Mouse (Mus musculus): ENCODE results near the gene Gm3776. TPM values are rescaled to one million over a fixed set of nuclear protein-coding genes. Genes with fewer than 3 reads are reported as not detected.
"Not testable (repeated sequence)": the region's sequence is repeated elsewhere in the genome, so short reads cannot be mapped to it uniquely, and the experiment has no call there.

The Gm3776 gene
- not detected in 2 replicates for polyA plus RNA-seq (2014; fragmentation: Nextera tagmentation; extraction: Ambion mirVana)

GRCm38 (mm10) chr9:78256914-78257313, at the start of gene Gm3776:
Gene Gm3776 (plus strand): TSS chr9:78257129.
- H3K27me3 ChIP-seq (ENCODE audit: control insufficient read depth, insufficient read depth, low read length); H3K27ac ChIP-seq (ENCODE audit: low read depth, low read length); ATAC-seq (ENCODE audit: low FRiP score, low TSS enrichment); H3K9me3 ChIP-seq (ENCODE audit: control insufficient read depth, low read length); H3K4me3 ChIP-seq (ENCODE audit: low read length); H3K4me1 ChIP-seq (ENCODE audit: control insufficient read depth, insufficient read depth, low read length); H3K4me2 ChIP-seq (replicated peaks; ENCODE audit: low read depth, low read length); H3K9ac ChIP-seq (ENCODE audit: low read depth, low read length); H3K36me3 ChIP-seq (ENCODE audit: control insufficient read depth, insufficient read depth, low read length): not testable (repeated sequence)
- 67% methylated on average over 1 of the region's 3 CpGs for WGBS

- no peak for ATAC-seq (ENCODE audit: low FRiP score, low TSS enrichment)
- H3K4me3 ChIP-seq (ENCODE audit: low read length), result no peak overlapping the region
- no peaks in the 10 kb centered on the region for H3K27me3 ChIP-seq (ENCODE audit: control insufficient read depth, insufficient read depth, low read length)
- peaks cover 30% of the 10 kb centered on the region; the same call in 1 of the 2 replicates for H3K36me3 ChIP-seq (ENCODE audit: control insufficient read depth, insufficient read depth, low read length)
- H3K27ac ChIP-seq (ENCODE audit: low read depth, low read length), result no peak overlapping the region
- 52% methylated on average over 4 of the region's 4 CpGs for WGBS
- no peaks in the 10 kb centered on the region for H3K9me3 ChIP-seq (ENCODE audit: control insufficient read depth, low read length)
- H3K9ac ChIP-seq (ENCODE audit: low read depth, low read length), result no peak overlapping the region
- no peaks in the 10 kb centered on the region for H3K4me1 ChIP-seq (ENCODE audit: control insufficient read depth, insufficient read depth, low read length)
- no peak overlapping the region for H3K4me2 ChIP-seq (replicated peaks; ENCODE audit: low read depth, low read length)
These were observed 48.0 kb upstream of the Gm3776 start for GRCm38 (mm10) chr9:78208956-78209355.

GRCm38 (mm10) chr9:78210079-78210478, 46.9 kb upstream of the Gm3776 start:
- Histone ChIP-seq H3K4me2 (replicated peaks; ENCODE audit: low read depth, low read length) (no peak overlapping the region), H3K36me3 (ENCODE audit: control insufficient read depth, insufficient read depth, low read length) (peaks cover 20% of the 10 kb centered on the region; the same call in 1 of the 2 replicates), H3K9ac (ENCODE audit: low read depth, low read length) (no peak overlapping the region), H3K9me3 (ENCODE audit: control insufficient read depth, low read length) (no peaks in the 10 kb centered on the region), H3K27ac (ENCODE audit: low read depth, low read length) (no peak overlapping the region), H3K4me1 (ENCODE audit: control insufficient read depth, insufficient read depth, low read length) (no peaks in the 10 kb centered on the region), H3K4me3 (ENCODE audit: low read length) (no peak overlapping the region), H3K27me3 (ENCODE audit: control insufficient read depth, insufficient read depth, low read length) (no peaks in the 10 kb centered on the region)
- whole genome bisulfite sequencing, result 97% methylated on average over 3 of the region's 3 CpGs
- ATAC-seq (ENCODE audit: low FRiP score, low TSS enrichment), result no peak

- no peak overlapping the region for H3K9ac ChIP-seq (ENCODE audit: low read depth, low read length)
- peaks cover 14% of the 10 kb centered on the region; the same call in 1 of the 2 replicates for H3K36me3 ChIP-seq (ENCODE audit: control insufficient read depth, insufficient read depth, low read length)
- no peaks in the 10 kb centered on the region for H3K27me3 ChIP-seq (ENCODE audit: control insufficient read depth, insufficient read depth, low read length)
- 93% methylated on average over 2 of the region's 2 CpGs for WGBS
- H3K27ac ChIP-seq (ENCODE audit: low read depth, low read length), result no peak overlapping the region
- H3K4me3 ChIP-seq (ENCODE audit: low read length), result no peak overlapping the region
- H3K4me2 ChIP-seq (replicated peaks; ENCODE audit: low read depth, low read length), result no peak overlapping the region
- no peaks in the 10 kb centered on the region for H3K4me1 ChIP-seq (ENCODE audit: control insufficient read depth, insufficient read depth, low read length)
- no peak for ATAC-seq (ENCODE audit: low FRiP score, low TSS enrichment)
- no peaks in the 10 kb centered on the region for H3K9me3 ChIP-seq (ENCODE audit: control insufficient read depth, low read length)
These were observed 46.1 kb upstream of the Gm3776 start for GRCm38 (mm10) chr9:78210821-78211220.

GRCm38 (mm10) chr9:78211521-78211920, 45.4 kb upstream of the Gm3776 start:
- no peak overlapping the region for H3K4me3 ChIP-seq (ENCODE audit: low read length)
- 93% methylated on average over 3 of the region's 3 CpGs for WGBS
- no peaks in the 10 kb centered on the region for H3K9me3 ChIP-seq (ENCODE audit: control insufficient read depth, low read length)
- peaks cover 14% of the 10 kb centered on the region; the same call in 1 of the 2 replicates for H3K36me3 ChIP-seq (ENCODE audit: control insufficient read depth, insufficient read depth, low read length)
- H3K27ac ChIP-seq (ENCODE audit: low read depth, low read length), result no peak overlapping the region
- H3K4me2 ChIP-seq (replicated peaks; ENCODE audit: low read depth, low read length), result no peak overlapping the region
- no peak overlapping the region for H3K9ac ChIP-seq (ENCODE audit: low read depth, low read length)
- H3K4me1 ChIP-seq (ENCODE audit: control insufficient read depth, insufficient read depth, low read length), result no peaks in the 10 kb centered on the region
- no peaks in the 10 kb centered on the region for H3K27me3 ChIP-seq (ENCODE audit: control insufficient read depth, insufficient read depth, low read length)
- ATAC-seq (ENCODE audit: low FRiP score, low TSS enrichment), result no peak

- H3K27ac ChIP-seq (ENCODE audit: low read depth, low read length), result no peak overlapping the region
- no peak for ATAC-seq (ENCODE audit: low FRiP score, low TSS enrichment)
- 72% methylated on average over 7 of the region's 7 CpGs for WGBS
These were observed 44.4 kb upstream of the Gm3776 start for GRCm38 (mm10) chr9:78212341-78213049.

GRCm38 (mm10) chr9:78217074-78217473, 39.9 kb upstream of the Gm3776 start:
- WGBS, result 72% methylated on average over 4 of the region's 4 CpGs
- no peak for ATAC-seq (ENCODE audit: low FRiP score, low TSS enrichment)

More at GRCm38 (mm10) chr9:78212341-78213049, 44.4 kb upstream of the Gm3776 start:
- Histone ChIP-seq H3K4me1 (ENCODE audit: control insufficient read depth, insufficient read depth, low read length) (no peaks in the 10 kb centered on the region), H3K36me3 (ENCODE audit: control insufficient read depth, insufficient read depth, low read length) (peaks cover 14% of the 10 kb centered on the region; the same call in 1 of the 2 replicates), H3K9ac (ENCODE audit: low read depth, low read length) (no peak overlapping the region), H3K9me3 (ENCODE audit: control insufficient read depth, low read length) (no peaks in the 10 kb centered on the region), H3K27me3 (ENCODE audit: control insufficient read depth, insufficient read depth, low read length) (no peaks in the 10 kb centered on the region), H3K4me3 (ENCODE audit: low read length) (no peak overlapping the region), H3K4me2 (replicated peaks; ENCODE audit: low read depth, low read length) (no peak overlapping the region)

GRCm38 (mm10) chr9:78222616-78223015, 34.3 kb upstream of the Gm3776 start:
- Histone ChIP-seq H3K4me2 (replicated peaks; ENCODE audit: low read depth, low read length) (no peak overlapping the region), H3K4me3 (ENCODE audit: low read length) (no peak overlapping the region), H3K4me1 (ENCODE audit: control insufficient read depth, insufficient read depth, low read length) (no peaks in the 10 kb centered on the region), H3K27me3 (ENCODE audit: control insufficient read depth, insufficient read depth, low read length) (no peaks in the 10 kb centered on the region), H3K27ac (ENCODE audit: low read depth, low read length) (no peak overlapping the region), H3K9ac (ENCODE audit: low read depth, low read length) (no peak overlapping the region), H3K9me3 (ENCODE audit: control insufficient read depth, low read length) (no peaks in the 10 kb centered on the region), H3K36me3 (ENCODE audit: control insufficient read depth, insufficient read depth, low read length) (no peaks in the 10 kb centered on the region)
- 47% methylated on average over 8 of the region's 8 CpGs for WGBS
- no peak for ATAC-seq (ENCODE audit: low FRiP score, low TSS enrichment)

More at GRCm38 (mm10) chr9:78217074-78217473, 39.9 kb upstream of the Gm3776 start:
- Histone ChIP-seq H3K36me3 (ENCODE audit: control insufficient read depth, insufficient read depth, low read length) (no peaks in the 10 kb centered on the region), H3K4me1 (ENCODE audit: control insufficient read depth, insufficient read depth, low read length) (no peaks in the 10 kb centered on the region), H3K27me3 (ENCODE audit: control insufficient read depth, insufficient read depth, low read length) (no peaks in the 10 kb centered on the region), H3K4me2 (replicated peaks; ENCODE audit: low read depth, low read length) (no peak overlapping the region), H3K9ac (ENCODE audit: low read depth, low read length) (no peak overlapping the region), H3K9me3 (ENCODE audit: control insufficient read depth, low read length) (no peaks in the 10 kb centered on the region), H3K4me3 (ENCODE audit: low read length) (no peak overlapping the region), H3K27ac (ENCODE audit: low read depth, low read length) (no peak overlapping the region)

- H3K27me3 ChIP-seq (ENCODE audit: control insufficient read depth, insufficient read depth, low read length), result no peaks in the 10 kb centered on the region
- no peaks in the 10 kb centered on the region for H3K36me3 ChIP-seq (ENCODE audit: control insufficient read depth, insufficient read depth, low read length)
- ATAC-seq (ENCODE audit: low FRiP score, low TSS enrichment), result no peak
- no peaks in the 10 kb centered on the region for H3K9me3 ChIP-seq (ENCODE audit: control insufficient read depth, low read length)
- H3K27ac ChIP-seq (ENCODE audit: low read depth, low read length), result no peak overlapping the region
- 65% methylated on average over 10 of the region's 10 CpGs for WGBS
- no peak overlapping the region for H3K9ac ChIP-seq (ENCODE audit: low read depth, low read length)
- H3K4me1 ChIP-seq (ENCODE audit: control insufficient read depth, insufficient read depth, low read length), result no peaks in the 10 kb centered on the region
- H3K4me2 ChIP-seq (replicated peaks; ENCODE audit: low read depth, low read length), result no peak overlapping the region
- H3K4me3 ChIP-seq (ENCODE audit: low read length), result no peak overlapping the region
These were observed 33.6 kb upstream of the Gm3776 start for GRCm38 (mm10) chr9:78223221-78223902.
